Mouse (Mus musculus) embryonic facial prominence, embryonic 12.5 days (tissue): ENCODE results near the gene Zfp112. TPM values are rescaled to one million over a fixed set of nuclear protein-coding genes. Genes with fewer than 3 reads are reported as not detected.

Source experiments
- ATAC-seq: fragments of 200-750 bp; cut with Nextera tagmentation; 2 replicates; pipeline ENCODE4 v1.8.0; 2017; ENCODE audit not compliant: insufficient number of reproducible peaks, insufficient read depth, low FRiP score, low TSS enrichment
- H3K27ac ChIP-seq: fragments of 300-500 bp; sonication (generic); 2 replicates; pipeline ENCODE4 v1.5.1; 2016; ENCODE audit warnings: mild to moderate bottlenecking
- H3K27me3 ChIP-seq: fragments of 300-500 bp; sonication (generic); 2 replicates; pipeline ENCODE4 v1.6.1; 2016; ENCODE audit warnings: mild to moderate bottlenecking, moderate library complexity
- H3K36me3 ChIP-seq: fragments of 300-500 bp; sonication (generic); 2 replicates; pipeline ENCODE4 v1.6.1; 2016; ENCODE audit warnings: mild to moderate bottlenecking
- H3K4me1 ChIP-seq: fragments of 300-500 bp; sonication (generic); 2 replicates; pipeline ENCODE4 v1.6.1; 2016
- H3K4me2 ChIP-seq: fragments of 300-500 bp; sonication (generic); replicated peaks from 2 replicates; pipeline ENCODE4 v1.6.1; 2016; ENCODE audit warnings: mild to moderate bottlenecking, moderate library complexity
- H3K4me3 ChIP-seq: fragments of 300-500 bp; sonication (generic); 2 replicates; pipeline ENCODE4 v1.5.1; 2016; ENCODE audit warnings: mild to moderate bottlenecking
- H3K9ac ChIP-seq: fragments of 300-500 bp; sonication (generic); 2 replicates; pipeline ENCODE4 v1.6.1; 2016; ENCODE audit warnings: mild to moderate bottlenecking, moderate library complexity
- H3K9me3 ChIP-seq: fragments of 300-500 bp; sonication (generic); 2 replicates; pipeline ENCODE4 v1.6.1; 2016; ENCODE audit warnings: mild to moderate bottlenecking, moderate library complexity
- WGBS: fragments of 180-500 bp; shearing (Covaris S2); methylation state at CpG from one replicate; pipeline ENCODE4 v1.1.7; 2016; 5-methylcytosine and 5-hydroxymethylcytosine counted together
- polyA plus RNA-seq: library from polyadenylated mRNA; unstranded; fragments of >200 nt; fragmentation: Nextera tagmentation; extraction: Ambion mirVana; gene quantifications from 2 replicates; pipeline ENCODE4 v1.2.1, GENCODE M21; 2016

Gene Zfp112
- polyA plus RNA-seq, 1 experiment from 2014 or later = 9.1 TPM

DNA sequence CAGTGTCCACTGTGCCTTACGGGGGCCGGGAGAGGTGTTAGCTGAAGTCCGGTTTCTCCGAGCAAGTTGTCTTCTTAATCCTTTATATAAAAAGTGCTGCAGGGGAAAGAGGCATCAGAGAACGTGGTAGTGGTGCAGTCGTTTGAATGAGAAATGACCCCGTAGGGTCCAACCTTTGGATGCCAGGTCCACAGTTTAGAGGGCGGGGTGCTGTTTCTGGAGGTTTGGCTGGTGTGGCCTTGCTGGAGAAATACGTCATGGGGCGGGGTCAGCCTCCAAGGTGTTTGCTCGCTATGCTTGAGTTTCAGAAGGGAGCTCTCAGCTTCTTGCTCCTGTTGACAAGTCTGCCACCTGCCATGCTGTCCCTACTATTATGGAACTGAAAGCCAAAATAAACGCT is 887 bp downstream of the Zfp112 start:
- no peak for ATAC-seq
- Histone ChIP-seq H3K36me3 (peaks cover 12% of the 10 kb centered on the region), H3K27ac (peak overlapping the region; percentile 73; the same call in 1 of the 2 replicates), H3K4me2 (peak overlapping the region; percentile 65), H3K4me3 (peak overlapping the region; percentile 65), H3K4me1 (peaks cover 3% of the 10 kb centered on the region), H3K9ac (peak overlapping the region; percentile 59), H3K9me3 (0 out of 2 replicates have a peak, but pooled peaks cover 8% of the 10 kb centered on the region), H3K27me3 (no peaks in the 10 kb centered on the region)
- 12% methylated on average over 12 of the region's 12 CpGs for WGBS

DNA sequence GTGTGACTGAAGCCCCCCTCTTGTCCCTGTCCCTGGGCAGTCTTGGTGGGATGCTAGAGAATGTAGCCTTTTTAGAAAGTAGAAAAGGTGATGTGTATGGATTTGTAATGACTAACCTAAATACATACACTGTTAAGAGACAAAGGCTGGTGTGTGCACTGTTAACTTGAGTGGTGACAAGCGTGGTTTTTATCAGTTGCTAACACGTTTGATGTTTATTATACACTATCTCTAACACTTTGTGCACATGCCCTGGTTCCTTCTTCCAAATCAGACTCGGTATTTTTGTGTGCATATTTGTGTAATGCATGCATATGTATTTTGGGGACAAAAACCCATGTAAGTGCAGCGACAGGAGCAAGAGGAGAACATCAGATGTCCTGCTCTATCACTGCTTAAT is 4.5 kb downstream of the Zfp112 start:
- no peak overlapping the region for H3K27ac ChIP-seq
- no peak overlapping the region for H3K4me2 ChIP-seq
- H3K4me3 ChIP-seq = no peak overlapping the region
- no peaks in the 10 kb centered on the region for H3K36me3 ChIP-seq
- no peak overlapping the region for H3K9ac ChIP-seq
- no peaks in the 10 kb centered on the region for H3K9me3 ChIP-seq
- H3K4me1 ChIP-seq = peaks cover 3% of the 10 kb centered on the region
- no peak for ATAC-seq
- 86% methylated on average over 4 of the region's 4 CpGs for WGBS
- H3K27me3 ChIP-seq = no peaks in the 10 kb centered on the region

DNA sequence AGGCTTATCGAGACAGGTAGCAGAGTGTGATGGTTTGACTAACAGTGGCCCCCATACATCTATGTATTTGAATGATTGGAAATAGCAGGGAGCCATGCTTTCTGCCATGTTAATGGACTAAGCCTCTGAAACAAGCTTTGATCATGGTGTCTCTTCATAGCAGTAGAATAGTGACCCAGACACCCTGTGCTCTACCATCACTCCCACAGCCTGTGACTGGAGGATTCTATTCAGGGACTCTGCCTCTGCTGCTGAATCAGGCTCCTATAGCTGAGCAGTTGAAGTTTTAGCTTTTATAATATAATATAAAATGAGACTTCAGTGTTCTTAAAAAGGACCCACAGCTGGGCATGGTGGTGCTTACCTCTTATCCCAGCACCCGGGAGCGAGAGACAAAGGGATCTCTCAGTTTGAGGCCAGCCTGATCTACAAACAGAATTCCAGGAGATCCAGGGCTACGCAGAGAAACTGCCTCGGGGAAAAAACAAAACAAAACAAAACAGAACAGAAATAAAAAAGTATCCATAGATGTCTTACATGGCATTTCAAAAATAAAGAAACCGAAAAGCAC is 21.4 kb downstream of the Zfp112 start:
- H3K36me3 ChIP-seq = peaks cover 21% of the 10 kb centered on the region
- peak overlapping the region; percentile 85 for H3K4me3 ChIP-seq
- 0 out of 2 replicates have a peak, but pooled peaks have one; percentile 48 for ATAC-seq
- H3K9me3 ChIP-seq = no peaks in the 10 kb centered on the region
- no peaks in the 10 kb centered on the region for H3K27me3 ChIP-seq
- WGBS = 16% methylated on average over 6 of the region's 6 CpGs
- H3K9ac ChIP-seq = peak overlapping the region; percentile 79
- H3K4me1 ChIP-seq = peaks cover 10% of the 10 kb centered on the region
- H3K4me2 ChIP-seq = peak overlapping the region; percentile 71
- H3K27ac ChIP-seq = no peak overlapping the region

DNA sequence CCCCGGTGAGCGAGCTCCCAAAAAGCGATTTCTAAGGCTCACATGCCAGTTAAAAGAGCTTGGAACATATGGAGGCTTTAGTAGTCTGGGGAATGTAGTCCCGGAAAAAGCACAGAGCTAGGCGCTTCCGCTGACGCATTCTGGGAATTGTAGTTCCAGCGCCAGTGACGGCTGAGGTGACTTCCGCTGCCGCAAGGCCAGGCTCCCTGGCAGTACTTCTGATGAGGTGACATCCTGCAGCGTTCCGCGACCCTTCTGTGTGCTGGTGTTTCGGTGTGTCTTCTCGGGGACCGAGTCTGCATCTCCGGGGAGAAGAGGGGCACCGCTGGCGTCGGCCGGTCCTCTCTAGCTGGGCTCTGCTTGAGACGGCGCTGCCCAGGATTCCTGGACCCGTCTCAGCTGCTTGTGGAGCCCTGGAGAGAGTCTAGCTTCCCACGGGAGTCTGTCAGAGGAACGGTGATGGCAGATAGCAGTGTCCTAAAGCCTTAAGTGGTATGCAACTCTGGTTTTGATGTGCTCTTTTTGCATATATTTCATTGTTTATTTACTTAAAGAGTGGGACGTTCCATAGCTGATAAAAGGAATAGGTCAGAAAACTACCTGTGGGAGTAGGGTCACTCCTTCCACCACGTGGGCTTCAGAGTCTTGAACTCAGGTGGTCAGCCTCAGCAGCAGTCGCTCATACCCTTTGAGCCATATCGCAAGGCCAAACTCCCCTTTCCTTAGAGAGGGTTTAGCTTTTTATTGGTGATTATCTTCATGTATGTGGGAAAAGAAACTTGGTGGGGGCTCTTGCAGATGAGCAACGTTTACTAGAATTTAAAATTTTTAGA is 22.1 kb downstream of the Zfp112 start, which contains the start of gene Zfp235:
Zfp235 (plus strand) TSS at position 174 of the 833 bp plus-strand sequence.
- Histone ChIP-seq H3K36me3 (peaks cover 28% of the 10 kb centered on the region), H3K27me3 (no peaks in the 10 kb centered on the region), H3K9ac (peak within 1 kb of the TSS; percentile 79), H3K4me1 (peaks cover 10% of the 10 kb centered on the region), H3K4me3 (peak within 1 kb of the TSS; percentile 85), H3K9me3 (no peaks in the 10 kb centered on the region), H3K27ac (no peak within 1 kb of the TSS), H3K4me2 (peak within 1 kb of the TSS; percentile 71)
- 4% methylated on average over 32 of the region's 32 CpGs for WGBS
- ATAC-seq = peak; percentile 91

DNA sequence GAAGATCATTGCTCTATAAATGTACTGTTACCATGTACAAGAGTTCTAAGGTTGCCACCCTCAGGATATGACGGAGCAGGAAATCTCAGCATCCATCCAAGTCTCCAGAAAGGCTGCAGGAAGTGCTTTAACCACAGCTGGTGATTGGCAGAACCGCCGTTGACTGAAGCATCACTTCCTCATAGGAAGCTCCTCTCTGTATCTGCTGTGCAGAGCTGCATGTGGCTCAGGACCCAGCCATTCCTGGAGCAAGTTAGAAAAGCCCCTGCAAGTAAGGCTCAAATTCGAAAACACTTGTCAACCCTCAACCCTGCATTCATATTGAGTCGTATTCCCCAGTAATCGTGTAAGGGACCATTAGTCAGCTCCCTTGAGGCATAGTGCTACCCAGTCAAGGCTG is 30.5 kb downstream of the Zfp112 start:
- Histone ChIP-seq H3K36me3 (peaks cover 48% of the 10 kb centered on the region), H3K27ac (no peak overlapping the region), H3K9me3 (no peaks in the 10 kb centered on the region), H3K9ac (no peak overlapping the region), H3K27me3 (no peaks in the 10 kb centered on the region), H3K4me2 (no peak overlapping the region), H3K4me1 (no peaks in the 10 kb centered on the region), H3K4me3 (no peak overlapping the region)
- 89% methylated on average over 6 of the region's 6 CpGs for WGBS
- ATAC-seq = no peak

DNA sequence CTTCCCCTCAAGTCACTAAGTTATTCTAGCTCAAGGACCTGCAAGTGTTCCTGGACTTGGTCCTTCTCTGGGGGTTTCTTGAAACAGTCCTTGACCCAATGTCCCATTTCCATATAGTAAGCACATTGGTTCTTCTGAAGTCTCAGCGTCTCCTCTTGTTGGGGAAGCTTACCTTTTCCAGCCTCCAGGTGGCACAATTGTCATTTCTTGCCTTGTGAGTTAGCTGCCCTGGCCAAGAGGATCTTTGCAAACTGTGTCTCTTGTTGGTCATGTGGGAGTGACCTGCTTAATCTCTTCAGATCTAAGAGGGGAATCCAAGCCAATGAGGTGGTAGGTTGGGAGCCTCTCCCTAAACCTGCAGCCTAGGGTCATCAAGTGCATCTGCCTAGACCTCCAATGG is 41.2 kb downstream of the Zfp112 start:
- H3K27me3 ChIP-seq = no peaks in the 10 kb centered on the region

DNA sequence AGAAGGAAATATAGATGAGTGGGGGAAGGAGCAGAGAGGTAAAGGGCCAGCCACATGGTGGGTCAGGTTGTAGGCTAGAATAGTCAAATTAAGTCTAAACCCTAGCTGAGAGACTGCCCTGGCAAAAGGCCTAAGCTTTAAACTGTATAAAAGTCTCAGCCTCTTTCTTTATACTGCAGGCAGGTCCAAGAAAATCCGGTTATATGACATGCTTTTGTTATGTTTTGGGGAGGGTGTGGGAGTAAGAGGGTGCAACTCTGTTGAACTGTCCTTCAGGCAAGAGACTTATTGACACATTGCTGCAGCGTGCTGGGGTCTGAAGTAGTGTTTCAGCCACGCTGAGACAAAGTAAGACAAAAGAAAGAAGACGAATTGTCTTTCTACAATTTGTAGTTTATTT is 60.1 kb downstream of the Zfp112 start:
- no peak for ATAC-seq
- Histone ChIP-seq H3K4me3 (no peak overlapping the region), H3K9ac (no peak overlapping the region), H3K9me3 (no peaks in the 10 kb centered on the region), H3K4me2 (no peak overlapping the region), H3K4me1 (no peaks in the 10 kb centered on the region), H3K27me3 (no peaks in the 10 kb centered on the region), H3K36me3 (no peaks in the 10 kb centered on the region), H3K27ac (no peak overlapping the region)
- WGBS = 64% methylated on average over 4 of the region's 4 CpGs

More for the DNA sequence above, 41.2 kb downstream of the Zfp112 start:
- 8% methylated on average over 1 of the region's 1 CpGs for WGBS
- H3K4me1 ChIP-seq = no peaks in the 10 kb centered on the region
- H3K9me3 ChIP-seq = no peaks in the 10 kb centered on the region
- H3K36me3 ChIP-seq = no peaks in the 10 kb centered on the region
- H3K4me3 ChIP-seq = no peak overlapping the region
- ATAC-seq = no peak
- H3K4me2 ChIP-seq = no peak overlapping the region
- H3K9ac ChIP-seq = no peak overlapping the region
- H3K27ac ChIP-seq = no peak overlapping the region

DNA sequence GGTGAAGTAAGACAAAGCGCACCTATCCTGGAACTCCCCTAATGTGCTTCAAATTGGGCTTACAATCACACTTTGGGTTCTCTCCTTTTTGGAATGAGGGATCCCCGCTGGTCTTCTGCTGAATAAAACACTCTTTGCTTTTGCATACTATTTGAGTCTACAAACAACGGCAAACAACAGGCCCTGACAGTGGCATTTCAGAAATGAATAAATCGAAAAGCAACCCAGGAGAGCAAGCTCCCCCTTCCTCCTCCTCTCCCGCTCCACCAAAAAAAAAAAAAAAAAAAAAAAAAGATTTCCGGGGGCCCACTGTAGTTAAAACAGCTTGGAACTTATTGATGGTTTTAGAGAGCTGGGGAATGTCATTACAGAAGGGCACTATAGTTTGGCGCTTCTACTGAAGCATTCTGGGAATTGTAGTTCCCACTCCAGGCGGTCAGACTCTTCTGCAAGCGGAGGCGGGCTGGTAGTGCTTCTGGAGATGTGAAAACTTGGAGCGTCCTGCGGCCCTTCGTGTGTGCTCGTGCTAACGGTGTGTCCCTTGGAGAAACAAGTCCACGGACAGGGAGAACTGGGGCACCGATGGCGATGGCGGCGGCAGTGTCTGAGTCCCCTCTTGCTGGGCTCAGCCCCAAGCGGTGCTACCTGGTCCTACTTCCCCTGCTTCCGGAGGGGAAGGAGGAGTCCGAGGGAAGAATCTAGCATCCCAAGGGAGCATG is 62.7 kb downstream of the Zfp112 start, which contains the start of gene Zfp114:
Zfp114 (plus strand) TSS at position 443 of the 719 bp plus-strand sequence.
- no peaks in the 10 kb centered on the region for H3K27me3 ChIP-seq
- 12% methylated on average over 23 of the region's 23 CpGs for WGBS
- no peaks in the 10 kb centered on the region for H3K4me1 ChIP-seq
- no peaks in the 10 kb centered on the region for H3K9me3 ChIP-seq
- H3K27ac ChIP-seq = peak within 1 kb of the TSS; percentile 60; the same call in 1 of the 2 replicates
- peak within 1 kb of the TSS; percentile 51 for H3K4me3 ChIP-seq
- peak within 1 kb of the TSS; percentile 51 for H3K4me2 ChIP-seq
- peak within 1 kb of the TSS; percentile 62 for H3K9ac ChIP-seq
- peak; percentile 82 for ATAC-seq
- H3K36me3 ChIP-seq = no peaks in the 10 kb centered on the region

DNA sequence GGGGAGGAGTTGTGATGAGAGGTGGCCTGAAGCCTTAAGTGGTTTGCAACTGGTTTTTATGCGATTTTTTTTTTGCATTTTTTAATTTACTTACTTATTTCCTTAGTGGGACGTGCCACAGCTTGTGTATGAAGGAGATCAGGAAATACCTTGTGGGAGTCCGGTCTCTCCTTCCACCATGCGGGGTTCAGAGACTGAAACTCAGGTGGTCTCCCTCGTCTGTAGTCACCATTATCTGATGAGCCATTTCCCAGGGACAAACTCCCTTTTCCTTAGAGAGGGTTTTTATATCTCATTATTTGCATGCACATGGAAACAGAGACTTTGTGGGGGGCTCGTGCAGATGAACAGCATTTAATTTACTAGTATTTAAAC is 63.2 kb downstream of the Zfp112 start:
- 55% methylated on average over 6 of the region's 6 CpGs for WGBS
- Histone ChIP-seq H3K4me1 (no peaks in the 10 kb centered on the region), H3K4me2 (peak overlapping the region; percentile 51), H3K27me3 (no peaks in the 10 kb centered on the region), H3K9ac (peak overlapping the region; percentile 62), H3K36me3 (no peaks in the 10 kb centered on the region), H3K9me3 (no peaks in the 10 kb centered on the region), H3K4me3 (peak overlapping the region; percentile 51), H3K27ac (no peak overlapping the region)
- no peak for ATAC-seq
